Mouse (Mus musculus) brown adipose tissue, adult 24 weeks (tissue): ENCODE measurements around the gene Cass4. TPM values are rescaled to one million over a fixed set of nuclear protein-coding genes. Genes with fewer than 3 reads are reported as not detected.

ENCODE experiments used
- H3K27ac ChIP-seq: fragments of 200-500 bp; replicated peaks from 2 replicates; pipeline ENCODE4 v1.5.1; 2012; ENCODE audit warnings: low read depth, mild to moderate bottlenecking, low read length
- H3K4me1 ChIP-seq: fragments of 200-500 bp; 2 replicates; pipeline ENCODE4 v1.6.1; 2012; ENCODE audit warnings: low read length, mixed read lengths; ENCODE audit not compliant: control insufficient read depth, insufficient read depth, insufficient read length
- H3K4me3 ChIP-seq: fragments of 200-500 bp; 2 replicates; pipeline ENCODE4 v1.5.1; 2012; ENCODE audit warnings: low read depth, mild to moderate bottlenecking, low read length, moderate library complexity; ENCODE audit not compliant: insufficient read depth
- polyA plus RNA-seq: library from polyadenylated mRNA; stranded (reverse); fragments of >200 nt; gene quantifications from 2 replicates; pipeline ENCODE4 v1.2.4, GENCODE M21; 2012; ENCODE audit not compliant: missing spikeins, insufficient read depth, insufficient read length

The Cass4 gene
- polyA plus RNA-seq, 1 experiment, result 0.75 TPM

- H3K27ac ChIP-seq, result peak overlapping the region; percentile 16; the same call in 1 of the 2 replicates
Observed at GRCm38 (mm10) chr2:172476707-172477260, 83.2 kb downstream of the Cass4 start.

GRCm38 (mm10) chr2:172477350-172477749 lies 83.8 kb downstream of the Cass4 start:
- Histone ChIP-seq H3K27ac (0 out of 2 replicates have a peak overlapping the region, but pooled peaks have one; percentile 39), H3K4me1 (peaks cover 3% of the 10 kb centered on the region; the same call in 1 of the 2 replicates), H3K4me3 (peak overlapping the region; percentile 31; the same call in 1 of the 2 replicates)

More at GRCm38 (mm10) chr2:172476707-172477260, 83.2 kb downstream of the Cass4 start:
- peaks cover 3% of the 10 kb centered on the region; the same call in 1 of the 2 replicates for H3K4me1 ChIP-seq
- no peak overlapping the region for H3K4me3 ChIP-seq

GRCm38 (mm10) chr2:172477860-172478259 lies 84.3 kb downstream of the Cass4 start:
- H3K27ac ChIP-seq, result 0 out of 2 replicates have a peak overlapping the region, but pooled peaks have one; percentile 39
- peaks cover 3% of the 10 kb centered on the region; the same call in 1 of the 2 replicates for H3K4me1 ChIP-seq
- H3K4me3 ChIP-seq, result 0 out of 2 replicates have a peak overlapping the region, but pooled peaks have one; percentile 31

- Histone ChIP-seq H3K4me1 (no peaks in the 10 kb centered on the region), H3K27ac (no peak overlapping the region), H3K4me3 (no peak overlapping the region)
Observed at GRCm38 (mm10) chr2:172480296-172480695, 86.7 kb downstream of the Cass4 start.

- Histone ChIP-seq H3K27ac (no peak overlapping the region), H3K4me3 (no peak overlapping the region), H3K4me1 (no peaks in the 10 kb centered on the region)
Observed at GRCm38 (mm10) chr2:172481654-172482385, 88.2 kb downstream of the Cass4 start.

Other genes starting within 250 kb of the Cass4 start
- not detected in 2 replicates for gene Mc3r, start 145.3 kb upstream of the Cass4 start, polyA plus RNA-seq
- 8.7 and 14.8 TPM in 2 replicates for gene Fam210b, start 48.2 kb upstream of the Cass4 start, polyA plus RNA-seq
- 1.3 TPM in 1 of 2 replicates, not detected in the other for gene Aurka, start 23.3 kb upstream of the Cass4 start, polyA plus RNA-seq
- gene Cstf1, start 23.1 kb upstream of the Cass4 start, polyA plus RNA-seq, result 12.8 and 13.6 TPM in 2 replicates
- gene Rtf2, start 46.8 kb downstream of the Cass4 start, polyA plus RNA-seq, result 91.4 and 101 TPM in 2 replicates
- not detected in 2 replicates for gene Gcnt7, start 64.8 kb downstream of the Cass4 start, polyA plus RNA-seq
- not detected in 2 replicates for gene Fam209, start 78.7 kb downstream of the Cass4 start, polyA plus RNA-seq
- not detected in 2 replicates for gene Tfap2c, start 155.8 kb downstream of the Cass4 start, polyA plus RNA-seq